Mouse (Mus musculus): ENCODE data around the gene Qdpr. TPM values are rescaled to one million over a fixed set of nuclear protein-coding genes. Genes with fewer than 3 reads are reported as not detected.

Gene Qdpr
- total and polyA plus RNA-seq, 3 experiments = 34.8 to 82.6 (median 79.0) TPM

DNA sequence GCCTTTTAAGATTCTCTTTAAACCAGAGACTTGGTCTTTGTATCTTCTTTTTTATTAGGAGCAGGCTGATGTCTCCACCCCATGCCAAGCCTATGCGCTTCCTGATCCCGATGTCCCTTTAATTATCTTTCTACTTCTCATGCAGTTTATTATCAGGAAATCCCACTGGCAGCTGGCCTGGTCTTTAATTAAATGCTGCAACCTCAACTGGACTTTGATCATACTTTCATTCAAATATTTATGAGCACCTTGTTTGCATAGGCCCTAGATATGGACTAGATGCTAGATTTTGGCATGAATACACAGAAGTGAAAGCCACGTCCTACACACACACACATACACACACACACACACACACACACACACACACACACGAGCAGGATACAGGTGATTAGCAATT lies 41.7 kb upstream of the Qdpr start:
- peaks cover 4 to 34% of the 10 kb centered on the region in 2 experiments for H3K4me1 ChIP-seq (ENCODE audit: control insufficient read depth in 1 of 2, insufficient read depth in 2 of 2)

DNA sequence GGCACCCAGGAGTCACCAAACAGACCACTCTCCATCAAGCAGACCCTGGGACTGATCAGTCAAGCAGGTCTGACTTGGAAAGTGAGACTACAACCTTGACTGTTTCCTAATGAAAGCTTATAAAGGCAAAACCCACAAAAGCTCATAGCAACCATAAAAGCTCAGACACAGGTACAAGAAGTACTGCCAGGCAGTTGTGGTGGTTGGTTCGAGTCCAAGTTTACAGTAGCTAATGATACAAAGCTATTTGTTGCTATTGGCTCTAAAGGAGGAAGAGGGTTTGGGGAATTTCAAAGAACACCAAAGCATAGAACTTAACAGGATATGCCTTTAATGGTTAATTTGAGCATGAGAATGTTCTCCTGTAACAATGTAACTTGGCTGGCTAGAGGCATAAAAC lies 33.6 kb upstream of the Qdpr start:
- H3K79me2 ChIP-seq (replicated peaks; ENCODE audit: control insufficient read depth, extremely low read depth, insufficient read depth, poor library complexity, severe bottlenecking) = no peaks in the 10 kb centered on the region
- no peaks in the 10 kb centered on the region for H3K9me3 ChIP-seq (replicated peaks; ENCODE audit: low read length)
- no peak overlapping the region for H3K4me3 ChIP-seq (replicated peaks in 1 of 3; ENCODE audit: low read depth in 2 of 3, low read length in 2 of 3, poor library complexity in 1 of 3)
- dilution Hi-C loops (cut with MboI; ENCODE audit: extremely low pct_ligation_motif_present, extremely low pct_unique_long_range_greater_than_20kb, low sequenced_read_pairs) (no loop called here), in situ Hi-C loops (cut with MboI; ENCODE audit: low pct_ligation_motif_present, low pct_unique_long_range_greater_than_20kb, low sequenced_read_pairs) (no loop called here)
- no peak for DNase-seq (ENCODE audit: extremely low read depth)
- H3K27ac ChIP-seq (ENCODE audit: insufficient read depth, low read depth) = no peak overlapping the region
- no peak overlapping the region for H3K9ac ChIP-seq (ENCODE audit: insufficient read depth, low read depth)
- no peak overlapping the region for H3K4me2 ChIP-seq (ENCODE audit: insufficient read depth, low read depth, poor library complexity, severe bottlenecking)
- TF ChIP-seq NELFE (IDR thresholded peaks at IDR 0.05; ENCODE audit: low read depth, low read length) = no peak
- no peak for TF ChIP-seq POLR2A (IDR thresholded peaks at IDR 0.05; ENCODE audit: low read depth, low read length)
- TF ChIP-seq HCFC1 (IDR thresholded peaks at IDR 0.05; ENCODE audit: low read depth, low read length) = no peak
- TF ChIP-seq MYC (IDR thresholded peaks at IDR 0.05; ENCODE audit: low read depth, low read length) = no peak
- no peak for TF ChIP-seq MAZ (IDR thresholded peaks at IDR 0.05; ENCODE audit: low read depth, low read length)
- TF ChIP-seq GABPA (IDR thresholded peaks at IDR 0.05; ENCODE audit: insufficient replicate concordance, low read depth, low read length) = no peak
- TF ChIP-seq EP300 (IDR thresholded peaks at IDR 0.05; ENCODE audit: low read length) = no peak
- TF ChIP-seq ZKSCAN1 (IDR thresholded peaks at IDR 0.05; ENCODE audit: borderline replicate concordance, low read depth, low read length) = no peak
- no peaks in the 10 kb centered on the region for H3K27me3 ChIP-seq (replicated peaks)
- no peaks in the 10 kb centered on the region for H3K36me3 ChIP-seq (replicated peaks in 1 of 2; ENCODE audit: control insufficient read depth in 1 of 2, insufficient read depth in 1 of 2, low read length in 1 of 2)
- H3K4me1 ChIP-seq (ENCODE audit: control insufficient read depth in 1 of 2, insufficient read depth in 2 of 2) = no peaks in the 10 kb centered on the region

More for the DNA sequence above, 41.7 kb upstream of the Qdpr start:
- DNase-seq (ENCODE audit: extremely low read depth) = no peak
- Histone ChIP-seq H3K4me3 (replicated peaks in 1 of 3; ENCODE audit: low read depth in 2 of 3, low read length in 2 of 3, poor library complexity in 1 of 3) (no peak overlapping the region), H3K79me2 (replicated peaks; ENCODE audit: control insufficient read depth, extremely low read depth, insufficient read depth, poor library complexity, severe bottlenecking) (peaks cover 16% of the 10 kb centered on the region), H3K9ac (ENCODE audit: insufficient read depth, low read depth) (no peak overlapping the region), H3K27ac (ENCODE audit: insufficient read depth, low read depth) (no peak overlapping the region), H3K4me2 (ENCODE audit: insufficient read depth, low read depth, poor library complexity, severe bottlenecking) (no peak overlapping the region), H3K9me3 (replicated peaks; ENCODE audit: low read length) (no peaks in the 10 kb centered on the region), H3K27me3 (replicated peaks) (peaks cover 3% of the 10 kb centered on the region), H3K36me3 (replicated peaks in 1 of 2; ENCODE audit: control insufficient read depth in 1 of 2, insufficient read depth in 1 of 2, low read length in 1 of 2) (peaks cover under 1 to 16% of the 10 kb centered on the region in 2 experiments)
- dilution Hi-C loops (cut with MboI; ENCODE audit: extremely low pct_ligation_motif_present, extremely low pct_unique_long_range_greater_than_20kb, low sequenced_read_pairs) = no loop called here
- no peak for TF ChIP-seq POLR2AphosphoS2 (IDR thresholded peaks at IDR 0.05; ENCODE audit: low read depth, low read length)
- no peak for TF ChIP-seq CHD1 (IDR thresholded peaks at IDR 0.05; ENCODE audit: low read depth, low read length)
- TF ChIP-seq ZMIZ1 (IDR thresholded peaks at IDR 0.05; ENCODE audit: low read depth, low read length) = no peak
- no peak for TF ChIP-seq RAD21 (IDR thresholded peaks at IDR 0.05; ENCODE audit: low read depth, low read length)
- no peak for TF ChIP-seq MAZ (IDR thresholded peaks at IDR 0.05; ENCODE audit: low read depth, low read length)
- in situ Hi-C loops (cut with MboI; ENCODE audit: low pct_ligation_motif_present, low pct_unique_long_range_greater_than_20kb, low sequenced_read_pairs) = no loop called here

DNA sequence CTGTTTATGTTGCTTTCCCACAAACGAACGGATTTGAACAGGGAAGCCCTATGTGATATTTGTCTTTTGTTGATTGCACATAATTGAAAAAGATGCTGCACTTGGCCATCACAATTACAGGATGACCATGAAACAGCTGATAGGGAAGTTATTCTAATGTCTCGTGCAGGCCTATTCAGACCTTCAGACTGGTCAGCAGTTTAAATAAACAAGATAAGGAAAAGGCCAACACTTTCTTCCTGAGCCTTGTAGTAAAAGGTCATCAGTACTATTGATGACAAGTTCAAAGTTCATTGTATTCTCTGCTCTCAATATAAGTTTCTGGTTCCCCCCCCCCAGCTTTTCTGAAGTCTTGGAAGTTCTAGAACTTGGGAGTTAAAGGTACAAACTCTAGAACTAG lies 32.6 kb upstream of the Qdpr start:
- dilution Hi-C loops (cut with MboI; ENCODE audit: extremely low pct_ligation_motif_present, extremely low pct_unique_long_range_greater_than_20kb, low sequenced_read_pairs) = no loop called here
- Histone ChIP-seq H3K79me2 (replicated peaks; ENCODE audit: control insufficient read depth, extremely low read depth, insufficient read depth, poor library complexity, severe bottlenecking) (no peaks in the 10 kb centered on the region), H3K9me3 (replicated peaks; ENCODE audit: low read length) (no peaks in the 10 kb centered on the region), H3K36me3 (replicated peaks in 1 of 2; ENCODE audit: control insufficient read depth in 1 of 2, insufficient read depth in 1 of 2, low read length in 1 of 2) (no peaks in the 10 kb centered on the region), H3K9ac (ENCODE audit: insufficient read depth, low read depth) (no peak overlapping the region), H3K27me3 (replicated peaks) (no peaks in the 10 kb centered on the region), H3K27ac (ENCODE audit: insufficient read depth, low read depth) (no peak overlapping the region), H3K4me2 (ENCODE audit: insufficient read depth, low read depth, poor library complexity, severe bottlenecking) (no peak overlapping the region), H3K4me3 (replicated peaks in 1 of 3; ENCODE audit: low read depth in 2 of 3, low read length in 2 of 3, poor library complexity in 1 of 3) (no peak overlapping the region), H3K4me1 (ENCODE audit: control insufficient read depth in 1 of 2, insufficient read depth in 2 of 2) (no peaks in the 10 kb centered on the region)
- TF ChIP-seq TCF12 (IDR thresholded peaks at IDR 0.05; ENCODE audit: low read depth, low read length) (no peak), SIN3A (IDR thresholded peaks at IDR 0.05; ENCODE audit: low read length) (no peak), ELF1 (IDR thresholded peaks at IDR 0.05; ENCODE audit: low read depth, low read length) (no peak), RAD21 (IDR thresholded peaks at IDR 0.05; ENCODE audit: low read depth, low read length) (no peak), ZMIZ1 (IDR thresholded peaks at IDR 0.05; ENCODE audit: low read depth, low read length) (no peak), IRF4 (IDR thresholded peaks at IDR 0.05; ENCODE audit: low read depth, low read length) (no peak), MXI1 (IDR thresholded peaks at IDR 0.05; ENCODE audit: low read depth, low read length) (no peak), POLR2AphosphoS2 (IDR thresholded peaks at IDR 0.05; ENCODE audit: low read depth, low read length) (no peak), ETS1 (conservative IDR thresholded peaks at IDR 0.05; ENCODE audit: low read depth, low read length) (no peak)
- in situ Hi-C loops (cut with MboI; ENCODE audit: low pct_ligation_motif_present, low pct_unique_long_range_greater_than_20kb, low sequenced_read_pairs) = no loop called here
- DNase-seq (ENCODE audit: extremely low read depth) = no peak
